Mouse (Mus musculus) intestine, embryonic 15.5 days (tissue): ENCODE data around the gene Bicc1. TPM values are rescaled to one million over a fixed set of nuclear protein-coding genes. Genes with fewer than 3 reads are reported as not detected.

Experiments used
- polyA plus RNA-seq: library from polyadenylated mRNA; unstranded; fragments of >200 nt; fragmentation: Nextera tagmentation; extraction: Ambion mirVana; gene quantifications from 2 replicates; pipeline ENCODE4 v1.2.1, GENCODE M21; 2015

Bicc1 gene
- polyA plus RNA-seq, 1 experiment from 2014 or later = 19.3 TPM

Other genes with a start within 250 kb of the Bicc1 start
- 89.1 and 93.6 TPM in 2 replicates for gene Tfam, start 78.6 kb upstream of the Bicc1 start, polyA plus RNA-seq
- gene Ube2d1, start 125.6 kb upstream of the Bicc1 start, polyA plus RNA-seq = 48.5 and 57.7 TPM in 2 replicates
- 115 and 118 TPM in 2 replicates for gene Cisd1, start 185.3 kb upstream of the Bicc1 start, polyA plus RNA-seq
- gene Ipmk, start 188.1 kb upstream of the Bicc1 start, polyA plus RNA-seq = 26.2 and 28.3 TPM in 2 replicates